Mouse (Mus musculus) liver, embryonic 14.5 days (tissue): ENCODE results near the gene Ift52.

Experiments used
- CTCF ChIP-seq: IDR thresholded peaks from 2 replicates; pipeline ENCODE4 v1.5.1; 2016; ENCODE audit warnings: antibody characterized with exemption, low read depth, control low read depth
- EP300 ChIP-seq: IDR thresholded peaks from 2 replicates; pipeline ENCODE4 v1.6.1; 2016; ENCODE audit warnings: antibody characterized with exemption, low read depth

- no peak for TF ChIP-seq CTCF
- no peak for TF ChIP-seq EP300
Observed at GRCm38 (mm10) chr2:163062119-163062508, 45.0 kb downstream of the Ift52 start.
